Mouse (Mus musculus) CH12.LX (cell line): ENCODE results near the gene Ppa2. TPM values are rescaled to one million over a fixed set of nuclear protein-coding genes. Genes with fewer than 3 reads are reported as not detected.
A peak's percentile ranks its signal among the peaks of the same experiment; 100 is the strongest.

ENCODE experiments used
- DNase-seq: peaks from one replicate; pipeline ENCODE4 v3.0.0-alpha.2; 2013; ENCODE audit errors: extremely low read depth
- H3K27ac ChIP-seq: 2 replicates; pipeline ENCODE4 v1.5.1; 2012; ENCODE audit warnings: low read depth, mild to moderate bottlenecking, control low read depth, moderate library complexity; ENCODE audit not compliant: insufficient read depth
- H3K27me3 ChIP-seq: replicated peaks from 2 replicates; pipeline ENCODE3; 2012; ENCODE audit warnings: inconsistent platforms
- H3K36me3 ChIP-seq, 2 experiments: replicated peaks in 1 of 2; 2 replicates each; pipeline versions ENCODE3 to v1.6.1; 2012; ENCODE audit warnings: inconsistent platforms in 1 of 2, low read length in 1 of 2, mild to moderate bottlenecking in 1 of 2, mixed read lengths in 1 of 2, moderate library complexity in 1 of 2; ENCODE audit not compliant: control insufficient read depth in 1 of 2, insufficient read depth in 1 of 2
- H3K4me1 ChIP-seq, 2 experiments: 2 replicates each; pipeline ENCODE4 v1.6.1; 2012; ENCODE audit warnings: inconsistent platforms in 1 of 2, moderate library complexity in 1 of 2; ENCODE audit not compliant: insufficient read depth in 2 of 2, control insufficient read depth in 1 of 2
- H3K4me2 ChIP-seq: 2 replicates; pipeline ENCODE4 v1.6.1; 2012; ENCODE audit warnings: low read depth, mild to moderate bottlenecking, control low read depth; ENCODE audit not compliant: poor library complexity, insufficient read depth, severe bottlenecking
- H3K4me3 ChIP-seq, 3 experiments: fragments of 150-350 bp in 1 of 3; sonication (generic) in 1 of 3; replicated peaks in 1 of 3; 2 replicates each; pipeline versions ENCODE3 to v1.5.1; 2011 to 2012; ENCODE audit warnings: low read depth in 2 of 3, low read length in 2 of 3, mild to moderate bottlenecking in 2 of 3, moderate library complexity in 2 of 3, control low read depth in 1 of 3, improper control_type of control experiment in 1 of 3, inconsistent platforms in 1 of 3, mixed read lengths in 1 of 3; ENCODE audit not compliant: poor library complexity in 1 of 3
- H3K79me2 ChIP-seq: replicated peaks from 2 replicates; pipeline ENCODE4 v1.6.1; 2012; ENCODE audit warnings: mild to moderate bottlenecking, moderate library complexity; ENCODE audit not compliant: control insufficient read depth, poor library complexity, insufficient read depth, severe bottlenecking; ENCODE audit errors: extremely low read depth
- H3K9ac ChIP-seq: 2 replicates; pipeline ENCODE4 v1.6.1; 2012; ENCODE audit warnings: low read depth, mild to moderate bottlenecking, control low read depth, moderate library complexity; ENCODE audit not compliant: insufficient read depth
- H3K9me3 ChIP-seq: replicated peaks from 2 replicates; pipeline ENCODE3; 2012; ENCODE audit warnings: low read length, inconsistent platforms, mixed read lengths
- BHLHE40 ChIP-seq: IDR thresholded peaks from 2 replicates; pipeline ENCODE4 v1.6.1; 2011; ENCODE audit warnings: mild to moderate bottlenecking, low read depth, low read length, improper control_type of control experiment
- CHD1 ChIP-seq: IDR thresholded peaks from 2 replicates; pipeline ENCODE4 v1.6.1; 2012; ENCODE audit warnings: low read depth, low read length, improper control_type of control experiment, inconsistent platforms
- CTCF ChIP-seq, 2 experiments: IDR thresholded peaks in 1 of 2; conservative IDR thresholded peaks in 1 of 2; 2 replicates each; pipeline ENCODE4 v1.5.1; 2011 to 2012; ENCODE audit warnings: low read depth in 2 of 2, low read length in 2 of 2, improper control_type of control experiment in 1 of 2, inconsistent platforms in 1 of 2, mild to moderate bottlenecking in 1 of 2, moderate library complexity in 1 of 2
- ETS1 ChIP-seq: conservative IDR thresholded peaks from 2 replicates; pipeline ENCODE4 v1.6.1; 2012; ENCODE audit warnings: low read depth, mild to moderate bottlenecking, inconsistent platforms, low read length, improper control_type of control experiment, moderate library complexity
- HCFC1 ChIP-seq: IDR thresholded peaks from 2 replicates; pipeline ENCODE4 v1.6.1; 2012; ENCODE audit warnings: low read depth, mild to moderate bottlenecking, inconsistent platforms, low read length, improper control_type of control experiment
- MAFK ChIP-seq: IDR thresholded peaks from 2 replicates; pipeline ENCODE4 v1.6.1; 2011; ENCODE audit warnings: low read length, improper control_type of control experiment; ENCODE audit not compliant: insufficient replicate concordance
- MXI1 ChIP-seq: IDR thresholded peaks from 2 replicates; pipeline ENCODE4 v1.6.1; 2011; ENCODE audit warnings: mild to moderate bottlenecking, low read depth, low read length, improper control_type of control experiment
- POLR2A ChIP-seq: IDR thresholded peaks from 2 replicates; pipeline ENCODE4 v1.6.1; 2011; ENCODE audit warnings: low read depth, mild to moderate bottlenecking, improper control_type of control experiment, low read length
- SIN3A ChIP-seq: IDR thresholded peaks from 2 replicates; pipeline ENCODE4 v1.6.1; 2012; ENCODE audit warnings: low read length, improper control_type of control experiment, inconsistent platforms
- USF2 ChIP-seq: conservative IDR thresholded peaks from 2 replicates; pipeline ENCODE4 v1.6.1; 2011; ENCODE audit warnings: low read depth, low read length, improper control_type of control experiment
- ZMIZ1 ChIP-seq: IDR thresholded peaks from 2 replicates; pipeline ENCODE4 v1.6.1; 2012; ENCODE audit warnings: low read depth, mild to moderate bottlenecking, inconsistent platforms, low read length, improper control_type of control experiment
- ZNF384 ChIP-seq: IDR thresholded peaks from 2 replicates; pipeline ENCODE4 v1.6.1; 2012; ENCODE audit warnings: low read depth, low read length, improper control_type of control experiment, inconsistent platforms
- dilution Hi-C: fragments of 300-500 bp; cut with MboI; formaldehyde crosslinking; loops from 2 replicates; pipeline ENCODE4 v1.14.3; 2020; ENCODE audit warnings: low sequenced_read_pairs; ENCODE audit not compliant: extremely low pct_unique_long_range_greater_than_20kb, extremely low pct_ligation_motif_present
- in situ Hi-C: fragments of 300-500 bp; cut with MboI; formaldehyde crosslinking; loops from 3 replicates; pipeline ENCODE4 v1.14.3; 2019; ENCODE audit warnings: low sequenced_read_pairs, low pct_ligation_motif_present, low pct_unique_long_range_greater_than_20kb, mixed read lengths
- polyA plus RNA-seq: library from polyadenylated mRNA; unstranded; fragments of >175 nt; gene quantifications from 2 replicates; pipeline ENCODE4 v1.2.1, GENCODE M21; 2012; ENCODE audit warnings: low read depth; ENCODE audit not compliant: insufficient read length
- total RNA-seq, 2 experiments: library from RNA; depleted of rRNA; stranded (reverse); fragments of 300-350 nt in 1 of 2; fragments of >200 nt in 1 of 2; gene quantifications; 2 replicates each; pipeline ENCODE4 v1.2.3; 2012 to 2014

The Ppa2 gene
- total and polyA plus RNA-seq, 3 experiments: 98.3 to 132 (median 119) TPM

DNA sequence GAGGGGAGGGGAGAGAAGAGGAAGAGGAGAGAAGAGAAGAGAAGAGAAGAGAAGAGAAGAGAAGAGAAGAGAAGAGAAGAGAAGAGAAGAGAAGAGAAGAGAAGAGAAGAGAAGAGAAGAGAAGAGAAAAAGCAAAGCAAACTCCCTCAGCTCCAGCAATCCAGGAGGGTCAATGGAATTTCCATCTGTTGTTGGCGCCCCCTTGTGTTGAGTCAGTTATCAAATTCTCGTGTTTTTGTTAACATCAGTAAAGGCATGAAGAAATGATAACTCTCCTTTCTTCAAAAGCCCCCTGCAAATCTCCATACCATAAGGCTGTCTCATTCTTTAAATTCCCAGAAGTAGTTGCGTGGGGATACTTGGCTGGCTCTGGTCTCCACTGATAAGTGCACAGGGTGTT, 38.0 kb upstream of the Ppa2 start (continued):
- TF ChIP-seq ZMIZ1 (no peak), USF2 (no peak), MXI1 (no peak), CTCF (conservative IDR thresholded peaks at IDR 0.05 in 1 of 2, IDR thresholded peaks at IDR 0.05 in 1 of 2; ENCODE audit: low read depth in 2 of 2, low read length in 2 of 2) (peak; percentile 45 to 90), ZNF384 (no peak)

DNA sequence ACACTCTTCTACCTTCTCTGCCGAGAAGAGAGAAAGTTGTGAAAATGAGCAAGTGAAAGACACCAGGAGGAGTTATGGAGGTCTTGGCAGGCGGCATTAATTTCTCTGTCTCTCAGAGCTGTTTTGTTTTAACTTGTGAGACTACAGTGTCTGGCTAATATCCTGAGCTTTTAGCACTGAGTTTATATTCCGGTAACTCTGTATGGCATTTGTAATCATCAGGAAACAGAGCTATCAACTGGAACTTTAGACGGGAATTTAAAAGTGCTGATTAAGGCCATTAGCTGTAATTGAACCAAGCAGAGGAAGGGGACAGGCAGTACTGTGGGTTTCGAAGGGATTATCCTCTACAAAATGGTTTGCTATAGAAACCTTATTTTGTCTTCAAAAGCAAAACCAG, 25.3 kb upstream of the Ppa2 start:
- Histone ChIP-seq H3K27me3 (no peaks in the 10 kb centered on the region), H3K9ac (no peak overlapping the region), H3K79me2 (no peaks in the 10 kb centered on the region), H3K4me3 (no peak overlapping the region), H3K9me3 (no peaks in the 10 kb centered on the region), H3K27ac (no peak overlapping the region), H3K4me1 (peaks cover 4 to 11% of the 10 kb centered on the region in 2 experiments; a peak in 2 of 4 replicates), H3K36me3 (no peaks in the 10 kb centered on the region), H3K4me2 (0 out of 2 replicates have a peak overlapping the region, but pooled peaks have one; percentile 3)
- in situ Hi-C loops: no loop called here
- no peak for DNase-seq
- dilution Hi-C loops: no loop called here
- no peak for TF ChIP-seq ETS1
- peak; percentile 48; the same call in 1 of the 2 replicates for TF ChIP-seq MAFK
- TF ChIP-seq, all 38 proteins: peak for 1

DNA sequence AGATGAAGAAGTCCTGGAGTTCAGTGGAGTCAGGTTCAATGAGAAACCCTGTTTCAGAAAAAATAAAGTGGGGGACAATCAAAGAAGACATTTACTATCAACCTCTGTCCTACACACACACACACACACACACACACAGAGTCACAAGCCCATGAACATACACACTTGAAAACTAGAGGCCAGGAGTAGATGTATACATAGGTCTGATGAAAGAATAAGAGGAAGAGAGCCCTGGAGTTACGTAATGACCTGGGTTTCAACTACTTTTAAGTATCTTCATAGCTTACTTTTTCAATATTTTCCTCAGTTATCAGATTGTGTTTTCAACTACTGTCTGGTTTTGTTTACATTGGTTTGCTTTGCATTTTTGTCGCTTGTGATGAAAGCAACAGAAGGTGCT, 21.1 kb upstream of the Ppa2 start:
- TF ChIP-seq HCFC1 (no peak), MAFK (peak; percentile 37; the same call in 1 of the 2 replicates), CHD1 (no peak)
- Histone ChIP-seq H3K9ac (no peak overlapping the region), H3K4me3 (no peak overlapping the region), H3K27ac (no peak overlapping the region), H3K9me3 (no peaks in the 10 kb centered on the region), H3K4me1 (peaks cover 4 to 11% of the 10 kb centered on the region in 2 experiments; a peak in 2 of 4 replicates), H3K4me2 (no peak overlapping the region), H3K79me2 (no peaks in the 10 kb centered on the region), H3K36me3 (no peaks in the 10 kb centered on the region), H3K27me3 (no peaks in the 10 kb centered on the region)
- DNase-seq: no peak
- in situ Hi-C loops (no loop called here), dilution Hi-C loops (no loop called here)

DNA sequence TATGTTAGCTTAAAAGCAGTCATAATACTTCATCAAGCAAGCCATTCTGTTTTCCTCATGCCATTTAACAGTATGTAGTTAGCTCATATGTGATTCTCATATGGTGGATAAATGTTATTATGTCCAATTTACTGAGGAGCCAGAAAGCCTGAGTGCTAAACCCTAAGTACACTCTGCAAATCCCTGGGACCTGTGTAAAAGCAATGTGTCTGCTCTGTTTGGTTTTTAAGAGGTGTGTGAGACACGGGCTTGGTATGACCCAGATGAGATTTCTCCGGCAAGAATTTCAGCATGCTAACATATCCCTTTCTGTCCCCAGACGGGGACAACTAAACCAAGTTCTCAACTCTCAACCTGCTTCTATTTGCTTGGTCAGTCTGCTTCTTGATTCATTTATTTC, 5.6 kb upstream of the Ppa2 start:
- no peak for TF ChIP-seq MXI1
- no peak for TF ChIP-seq SIN3A
- TF ChIP-seq HCFC1: no peak
- TF ChIP-seq MAFK: no peak
- no peak for TF ChIP-seq POLR2A
- TF ChIP-seq BHLHE40: no peak
- H3K4me1 ChIP-seq: 0 out of 4 replicates have a peak, but pooled peaks cover 0 to under 1% of the 10 kb centered on the region in 2 experiments
- H3K9me3 ChIP-seq: peaks cover 3% of the 10 kb centered on the region
- no peak overlapping the region for H3K27ac ChIP-seq
- DNase-seq: no peak
- H3K9ac ChIP-seq: no peak overlapping the region
- peaks cover 0 to 3% of the 10 kb centered on the region in 2 experiments for H3K36me3 ChIP-seq
- H3K4me3 ChIP-seq: no peak overlapping the region
- dilution Hi-C loops: no loop called here
- no peak overlapping the region for H3K4me2 ChIP-seq
- no peaks in the 10 kb centered on the region for H3K79me2 ChIP-seq
- no peaks in the 10 kb centered on the region for H3K27me3 ChIP-seq
- in situ Hi-C loops: no loop called here
